Mouse (Mus musculus): ENCODE measurements around the gene Apon. TPM values are rescaled to one million over a fixed set of nuclear protein-coding genes. Genes with fewer than 3 reads are reported as not detected.
"Not testable (repeated sequence)": the region's sequence is repeated elsewhere in the genome, so short reads cannot be mapped to it uniquely, and the experiment has no call there.

Apon gene
- polyA plus RNA-seq, 1 experiment: not detected

DNA sequence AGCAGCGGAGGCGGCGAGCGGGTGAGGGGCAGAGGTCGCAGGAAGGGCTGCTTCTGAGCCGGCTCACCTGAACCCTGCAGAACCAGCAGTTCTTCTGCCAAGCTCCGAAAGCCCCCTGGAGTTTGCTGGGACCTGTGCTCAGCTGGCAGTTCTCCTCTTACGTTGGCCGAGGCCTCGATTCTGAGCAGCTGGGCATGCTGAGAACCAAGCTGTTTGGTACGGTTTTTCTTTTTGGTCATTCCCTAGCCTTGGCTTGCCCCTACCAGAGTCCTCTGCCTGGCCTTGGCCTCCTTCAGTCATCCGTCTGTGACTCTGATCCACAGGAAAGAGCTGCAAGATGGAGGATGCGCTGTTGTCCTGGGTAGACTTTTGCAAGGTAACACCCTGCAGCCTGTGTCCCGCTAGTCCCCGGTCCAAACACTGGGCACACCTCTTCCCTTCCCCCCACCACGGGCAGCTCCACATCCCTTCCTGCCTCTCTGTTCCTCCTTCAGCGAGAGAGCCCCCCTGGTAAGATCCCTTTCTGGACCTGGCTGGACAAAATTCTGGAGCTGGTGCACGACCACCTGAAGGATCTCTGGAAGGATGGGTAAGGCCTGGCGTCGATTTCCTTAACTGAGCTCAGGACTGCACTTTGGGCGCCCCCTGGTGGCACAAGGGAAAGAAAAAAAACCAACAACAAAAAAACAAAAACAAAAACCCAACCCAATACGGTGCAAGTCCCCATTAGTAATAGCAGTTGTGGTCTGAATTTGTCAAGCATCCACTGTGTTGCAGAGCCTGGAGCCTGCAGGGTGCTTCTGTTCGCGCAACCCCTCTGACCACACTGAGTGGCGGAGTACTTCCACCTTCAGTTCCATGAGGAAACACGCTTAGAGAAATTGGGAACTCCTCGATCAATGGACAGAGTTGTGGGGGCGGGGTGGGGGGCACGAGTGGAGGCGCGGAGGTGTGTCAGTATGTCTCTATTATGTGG, 30.0 kb downstream of the Apon start:
- Histone ChIP-seq H3K4me1 (ENCODE audit: control insufficient read depth, insufficient read depth, low read length) (peaks cover 9% of the 10 kb centered on the region), H3K27ac (ENCODE audit: insufficient read depth, low read depth, low read length) (no peak overlapping the region), H3K4me3 (ENCODE audit: insufficient read depth, low read length) (no peak overlapping the region)
- TF ChIP-seq POLR2A (IDR thresholded peaks at IDR 0.05; ENCODE audit: borderline replicate concordance, low read depth, low read length) (no peak), CTCF (IDR thresholded peaks at IDR 0.05; ENCODE audit: low read depth, low read length) (peak; percentile 94)

DNA sequence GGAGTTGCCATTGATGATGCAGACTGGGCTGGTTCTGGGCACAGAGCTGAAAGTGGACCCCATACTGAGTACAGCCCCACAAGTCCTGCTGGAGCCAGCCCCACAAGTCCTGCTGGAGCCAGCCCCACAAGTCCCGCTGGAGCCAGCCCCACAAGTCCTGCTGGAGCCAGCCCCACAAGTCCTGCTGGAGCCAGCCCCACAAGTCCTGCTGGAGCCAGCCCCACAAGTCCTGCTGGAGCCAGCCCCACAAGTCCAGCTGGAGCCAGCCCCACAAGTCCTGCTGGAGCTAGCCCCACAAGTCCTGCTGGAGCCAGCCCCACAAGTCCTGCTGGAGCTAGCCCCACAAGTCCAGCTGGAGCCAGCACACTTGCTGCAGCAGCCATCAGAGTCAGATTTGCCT, 36.7 kb downstream of the Apon start:
- H3K27ac ChIP-seq (ENCODE audit: insufficient read depth, low read depth, low read length); H3K4me3 ChIP-seq (ENCODE audit: insufficient read depth, low read length); H3K4me1 ChIP-seq (ENCODE audit: control insufficient read depth, insufficient read depth, low read length): not testable (repeated sequence)

DNA sequence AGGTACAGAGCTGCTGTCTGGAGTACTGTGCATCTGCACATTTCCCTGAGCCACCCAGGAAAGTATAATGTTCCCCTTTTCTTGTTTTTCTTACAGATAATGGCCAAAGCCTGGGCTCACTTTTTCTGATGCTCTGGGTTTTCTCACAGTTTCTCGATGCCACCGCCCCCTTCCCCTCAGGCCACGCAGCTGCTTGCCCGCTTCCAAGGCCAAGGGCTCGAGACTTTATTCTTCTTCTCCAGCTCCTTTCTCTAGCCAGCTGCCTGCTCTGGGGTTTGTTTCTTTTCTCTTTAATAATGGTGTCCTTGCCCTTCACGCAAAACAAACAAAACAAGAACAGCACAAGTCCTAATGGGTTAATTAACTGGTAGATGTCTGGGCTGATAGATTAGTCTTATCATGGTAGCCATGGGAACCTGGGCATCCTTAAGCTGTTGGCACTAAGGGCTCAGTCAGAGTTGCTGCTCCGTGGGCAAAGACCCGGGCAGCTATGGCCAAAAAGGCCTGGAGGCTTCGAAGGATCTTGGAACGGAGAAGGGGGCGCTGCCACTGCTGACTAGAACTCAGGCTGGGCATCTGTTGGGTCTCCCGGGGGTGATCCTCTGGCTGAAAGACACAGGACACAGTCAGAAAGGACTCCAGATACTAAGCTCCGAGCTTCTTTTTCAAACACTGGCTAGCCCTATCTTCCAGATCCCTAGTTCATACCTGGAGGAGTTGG, 42.6 kb downstream of the Apon start:
- peaks cover 27% of the 10 kb centered on the region for H3K4me1 ChIP-seq (ENCODE audit: control insufficient read depth, insufficient read depth, low read length)
- no peak overlapping the region for H3K4me3 ChIP-seq (ENCODE audit: insufficient read depth, low read length)
- H3K27ac ChIP-seq (ENCODE audit: insufficient read depth, low read depth, low read length): no peak overlapping the region
- TF ChIP-seq POLR2A (IDR thresholded peaks at IDR 0.05; ENCODE audit: borderline replicate concordance, low read depth, low read length) (no peak), CTCF (IDR thresholded peaks at IDR 0.05; ENCODE audit: low read depth, low read length) (no peak)

DNA sequence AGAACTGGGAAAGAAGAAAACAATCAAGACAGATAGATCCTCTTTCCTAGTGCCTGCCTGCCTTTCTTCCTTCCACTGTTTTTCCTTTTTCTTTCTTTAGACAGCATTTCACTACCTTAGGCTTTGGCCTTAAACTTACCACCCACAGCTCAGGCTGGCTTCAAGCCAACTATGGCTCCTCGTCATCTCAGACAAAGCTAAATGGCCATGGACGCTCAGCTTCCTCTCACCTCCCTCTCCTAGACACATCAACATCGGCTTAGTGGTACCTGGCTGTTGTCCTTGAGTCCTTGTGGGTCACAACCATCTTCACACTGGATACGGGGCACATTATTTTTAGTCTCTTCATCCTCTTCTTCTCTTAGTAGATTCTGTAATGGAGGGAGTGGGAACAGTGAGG, 43.3 kb downstream of the Apon start:
- H3K4me1 ChIP-seq (ENCODE audit: control insufficient read depth, insufficient read depth, low read length): peaks cover 30% of the 10 kb centered on the region
- no peak for TF ChIP-seq CTCF (IDR thresholded peaks at IDR 0.05; ENCODE audit: low read depth, low read length)
- no peak for TF ChIP-seq POLR2A (IDR thresholded peaks at IDR 0.05; ENCODE audit: borderline replicate concordance, low read depth, low read length)
- no peak overlapping the region for H3K27ac ChIP-seq (ENCODE audit: insufficient read depth, low read depth, low read length)
- no peak overlapping the region for H3K4me3 ChIP-seq (ENCODE audit: insufficient read depth, low read length)

DNA sequence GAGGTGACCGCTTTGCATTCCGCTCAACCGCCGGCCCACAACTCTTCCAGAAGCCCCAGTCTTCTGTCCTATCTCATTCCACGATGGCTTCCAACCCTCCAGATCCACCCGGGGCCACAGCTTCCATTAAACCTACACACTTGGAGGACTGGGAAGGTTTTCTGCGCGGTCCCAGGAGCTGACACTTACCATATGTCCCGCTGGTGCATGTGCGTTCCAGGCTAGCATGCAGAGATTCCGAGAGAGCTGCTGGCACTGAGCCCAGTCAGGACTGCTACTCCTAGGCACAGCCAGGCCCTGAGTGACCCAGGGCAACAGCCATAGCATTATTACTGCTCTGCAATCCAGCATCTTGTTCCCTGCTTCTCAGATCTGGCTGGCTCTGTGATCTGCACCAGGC, 43.7 kb downstream of the Apon start:
- H3K4me3 ChIP-seq (ENCODE audit: insufficient read depth, low read length): no peak overlapping the region
- peak overlapping the region; percentile 51 for H3K27ac ChIP-seq (ENCODE audit: insufficient read depth, low read depth, low read length)
- TF ChIP-seq CTCF (IDR thresholded peaks at IDR 0.05; ENCODE audit: low read depth, low read length): no peak
- no peak for TF ChIP-seq POLR2A (IDR thresholded peaks at IDR 0.05; ENCODE audit: borderline replicate concordance, low read depth, low read length)
- H3K4me1 ChIP-seq (ENCODE audit: control insufficient read depth, insufficient read depth, low read length): peaks cover 33% of the 10 kb centered on the region

DNA sequence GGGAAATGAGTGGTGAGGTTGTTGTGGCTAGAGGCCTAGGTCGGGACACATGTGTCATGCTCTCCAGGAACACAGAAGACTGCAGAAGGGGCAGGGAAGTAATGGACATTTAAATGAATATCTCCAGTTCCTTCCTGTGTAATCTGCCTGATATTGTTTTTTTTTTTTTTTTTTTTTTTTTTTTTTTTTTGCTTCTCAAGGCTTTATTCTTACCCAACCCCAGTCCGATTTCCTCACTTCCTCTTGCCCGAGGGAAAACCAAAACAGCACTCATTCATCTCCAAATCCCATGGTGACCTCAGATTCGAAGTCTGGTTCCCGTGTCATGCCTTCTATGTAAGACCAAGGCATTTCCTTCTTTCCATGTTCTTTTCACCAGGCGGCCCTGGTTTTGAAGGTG, 44.3 kb downstream of the Apon start:
- Histone ChIP-seq H3K4me1 (ENCODE audit: control insufficient read depth, insufficient read depth, low read length) (peaks cover 33% of the 10 kb centered on the region), H3K27ac (ENCODE audit: insufficient read depth, low read depth, low read length) (peak overlapping the region; percentile 73), H3K4me3 (ENCODE audit: insufficient read depth, low read length) (peak overlapping the region; percentile 32)
- TF ChIP-seq CTCF (IDR thresholded peaks at IDR 0.05; ENCODE audit: low read depth, low read length): no peak

DNA sequence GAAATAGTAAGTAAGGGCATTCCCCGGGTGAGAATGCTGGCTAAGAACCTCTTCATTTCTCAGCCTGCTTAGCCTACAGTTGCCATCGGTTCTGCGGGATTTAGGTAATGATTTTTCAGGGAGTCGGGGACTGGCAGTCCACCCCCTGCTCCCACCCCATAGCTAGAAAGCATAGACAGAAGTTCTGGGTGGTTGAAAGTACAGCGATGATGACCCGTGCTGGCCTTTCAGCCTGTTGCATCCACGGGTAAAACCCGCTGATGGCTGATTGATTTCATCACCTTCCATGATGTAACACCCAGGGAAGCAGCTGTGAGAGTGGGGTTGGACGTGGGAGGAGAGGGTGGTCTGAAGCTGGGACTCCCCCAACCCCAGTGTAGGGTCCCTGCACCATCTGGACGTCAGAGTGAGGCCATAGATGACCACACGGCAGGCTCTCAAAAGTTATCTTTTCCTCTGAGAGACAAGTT, 44.8 kb downstream of the Apon start, which contains the start of gene Il23a:
TSS of gene Il23a (minus strand) at position 51 of the 470 bp plus-strand sequence.
- TF ChIP-seq CTCF (IDR thresholded peaks at IDR 0.05; ENCODE audit: low read depth, low read length) (no peak), POLR2A (IDR thresholded peaks at IDR 0.05; ENCODE audit: borderline replicate concordance, low read depth, low read length) (no peak)
- H3K27ac ChIP-seq (ENCODE audit: insufficient read depth, low read depth, low read length): peak within 1 kb of the TSS; percentile 73

DNA sequence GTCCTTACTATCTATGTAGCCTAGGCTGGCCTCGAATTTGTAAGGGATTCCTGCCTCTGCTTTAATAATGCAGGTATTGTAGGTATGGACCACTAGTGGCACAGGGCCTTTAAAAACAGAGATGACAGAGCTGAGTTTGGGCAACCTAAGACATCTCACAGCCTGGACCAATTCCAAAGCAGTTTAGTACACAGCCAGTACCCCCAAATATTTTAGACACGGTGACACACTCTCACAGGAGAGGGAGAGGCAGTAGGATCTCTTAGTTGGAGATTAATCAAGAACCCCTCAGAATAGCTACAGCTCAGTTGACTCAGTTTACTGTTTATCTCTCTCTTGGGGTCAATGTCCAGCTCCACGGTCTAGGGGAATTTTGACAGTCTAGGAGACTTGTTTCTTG, 48.5 kb downstream of the Apon start:
- H3K4me3 ChIP-seq (ENCODE audit: insufficient read depth, low read length): peak overlapping the region; percentile 75
- H3K4me1 ChIP-seq (ENCODE audit: control insufficient read depth, insufficient read depth, low read length): peaks cover 37% of the 10 kb centered on the region
- TF ChIP-seq CTCF (IDR thresholded peaks at IDR 0.05; ENCODE audit: low read depth, low read length): no peak
- no peak for TF ChIP-seq POLR2A (IDR thresholded peaks at IDR 0.05; ENCODE audit: borderline replicate concordance, low read depth, low read length)
- H3K27ac ChIP-seq (ENCODE audit: insufficient read depth, low read depth, low read length): peak overlapping the region; percentile 89

More for the DNA sequence above, 44.8 kb downstream of the Apon start, which contains the start of gene Il23a:
- Histone ChIP-seq H3K4me3 (ENCODE audit: insufficient read depth, low read length) (peak within 1 kb of the TSS; percentile 32), H3K4me1 (ENCODE audit: control insufficient read depth, insufficient read depth, low read length) (peaks cover 33% of the 10 kb centered on the region)

DNA sequence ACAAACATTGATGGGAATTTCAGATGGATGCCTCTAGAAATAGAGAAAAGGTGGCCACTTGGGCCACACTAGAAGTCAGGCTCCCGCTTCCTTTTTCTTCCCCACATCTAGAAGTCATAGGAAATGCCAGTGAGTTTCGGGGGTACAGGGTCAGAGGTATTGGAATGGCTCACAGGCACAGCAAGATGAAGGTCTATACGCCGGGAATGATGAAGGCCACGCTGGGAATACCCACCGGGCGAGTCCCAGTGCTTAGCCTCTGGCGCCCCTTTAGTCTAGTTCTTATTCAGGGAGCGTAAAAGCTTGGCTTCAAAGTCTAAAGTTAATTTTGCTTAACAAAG, 48.9 kb downstream of the Apon start:
- TF ChIP-seq POLR2A (IDR thresholded peaks at IDR 0.05; ENCODE audit: borderline replicate concordance, low read depth, low read length): no peak
- TF ChIP-seq CTCF (IDR thresholded peaks at IDR 0.05; ENCODE audit: low read depth, low read length): no peak
- Histone ChIP-seq H3K27ac (ENCODE audit: insufficient read depth, low read depth, low read length) (peak overlapping the region; percentile 89), H3K4me1 (ENCODE audit: control insufficient read depth, insufficient read depth, low read length) (peaks cover 33% of the 10 kb centered on the region), H3K4me3 (ENCODE audit: insufficient read depth, low read length) (peak overlapping the region; percentile 75)

All from bone marrow macrophage, adult 2 months (primary cell).